Mouse (Mus musculus) inflammation-experienced regulatory T-cells, adult 6 months (primary cell): Measurements from ENCODE around the gene Map2k6. TPM values are rescaled to one million over a fixed set of nuclear protein-coding genes. Genes with fewer than 3 reads are reported as not detected.

Experiments used
- ATAC-seq: one replicate; pipeline ENCODE4 v1.8.0; 2017
- polyA plus RNA-seq, 3 experiments: library from polyadenylated mRNA; unstranded; fragments of 100-300 nt; shearing (Covaris generic); gene quantifications; one replicate each; pipeline ENCODE4 v1.2.1; 2017

Gene Map2k6
- polyA plus RNA-seq, 3 experiments from 2014 or later, result 6.1 to 8.3 (median 6.5) TPM

DNA sequence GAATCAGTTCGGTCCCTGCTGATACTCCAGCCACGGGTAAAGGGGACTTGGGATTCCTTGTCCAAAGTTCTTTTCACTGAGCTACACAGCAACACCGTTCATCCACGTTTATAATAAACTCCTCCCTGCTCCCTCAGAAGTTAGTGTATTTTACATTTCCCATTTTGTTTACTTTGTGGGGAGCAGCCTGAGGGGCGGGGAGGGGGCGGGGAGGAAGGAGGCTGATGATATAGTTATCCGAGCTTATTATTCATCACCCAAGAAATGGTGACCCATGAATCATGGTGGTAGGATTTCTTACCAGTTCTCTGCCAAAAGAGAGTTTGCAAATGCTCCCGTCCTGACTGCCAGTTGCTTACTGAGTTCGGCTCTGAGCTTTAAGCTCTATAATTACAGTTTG, 6.7 kb downstream of the Map2k6 start:
- ATAC-seq, result no peak

DNA sequence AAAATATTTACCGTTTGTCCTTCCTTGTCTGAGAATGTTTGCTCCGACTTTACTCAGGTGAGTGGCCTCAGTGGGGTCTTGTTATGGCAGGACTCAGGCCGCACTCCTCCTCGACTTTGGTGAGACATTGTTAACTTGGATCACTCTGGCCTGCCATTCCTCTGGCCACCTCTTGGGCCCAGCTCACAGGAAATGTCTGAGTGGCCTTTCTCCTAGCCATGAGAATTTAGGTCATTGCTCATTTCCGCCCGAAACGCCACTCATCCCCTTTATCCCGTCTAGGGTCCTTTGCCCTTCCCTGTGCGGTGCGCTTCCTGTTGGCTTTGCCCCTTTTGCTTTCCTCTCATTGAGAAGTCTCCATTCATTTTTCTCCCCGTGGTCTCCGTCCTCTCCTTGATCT, 10.2 kb downstream of the Map2k6 start:
- no peak for ATAC-seq

DNA sequence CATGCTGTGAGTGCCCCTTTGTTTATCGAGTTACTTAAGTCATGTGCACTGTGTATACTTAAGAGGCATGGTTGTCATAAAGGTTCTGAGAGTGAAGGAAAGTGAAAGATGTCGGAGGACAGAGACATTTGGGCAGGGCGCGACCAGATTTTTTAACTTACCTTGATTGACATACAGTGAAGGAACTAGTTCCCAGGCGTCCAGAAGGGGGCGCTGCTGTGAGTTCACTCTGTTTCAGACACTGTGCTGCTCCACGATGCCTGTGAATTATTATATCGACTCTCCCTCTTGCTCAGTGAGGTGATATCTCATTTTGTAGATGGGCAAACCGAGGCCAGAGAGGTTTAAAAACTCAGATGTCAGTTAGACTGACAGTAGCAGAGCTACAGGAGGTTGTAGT, 10.9 kb downstream of the Map2k6 start:
- ATAC-seq, result no peak

DNA sequence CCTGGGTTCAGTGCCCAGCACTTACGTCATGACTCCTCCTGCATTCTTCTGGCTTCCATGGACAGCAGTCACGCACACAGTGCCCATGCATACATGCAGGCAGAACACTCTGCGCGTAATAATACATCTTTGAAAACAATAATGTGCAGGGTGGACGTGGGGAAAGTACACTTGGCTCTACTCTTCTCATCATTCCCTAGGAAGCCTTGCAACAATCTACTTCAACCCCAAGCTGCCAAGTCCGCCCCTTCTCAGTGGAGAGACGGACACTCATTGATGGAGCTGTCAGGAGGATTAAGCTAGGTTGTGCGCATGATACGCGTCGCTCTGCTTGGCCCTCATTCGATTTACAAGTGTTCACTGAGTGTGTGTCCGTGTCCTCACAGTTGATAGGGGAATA, 12.7 kb downstream of the Map2k6 start:
- ATAC-seq, result no peak

DNA sequence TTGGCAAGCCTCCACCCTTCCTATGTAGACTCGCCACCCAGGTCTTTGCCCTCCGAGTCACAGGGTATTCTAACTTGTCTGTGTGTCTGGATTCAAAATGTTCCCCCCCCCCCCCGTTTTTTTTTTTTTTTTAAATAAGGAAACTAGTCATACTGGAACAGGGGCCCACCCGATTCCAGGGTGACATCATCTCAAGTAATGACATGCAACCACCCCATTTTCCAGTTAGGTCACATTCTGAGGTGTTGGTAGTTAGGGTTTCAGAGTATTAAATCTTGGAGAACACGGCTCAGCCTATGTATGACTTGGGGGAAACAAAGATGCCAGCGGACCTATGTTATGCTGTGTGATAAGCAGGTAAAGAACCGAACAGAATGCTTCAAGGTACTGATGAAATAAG, 15.3 kb downstream of the Map2k6 start:
- ATAC-seq, result no peak

DNA sequence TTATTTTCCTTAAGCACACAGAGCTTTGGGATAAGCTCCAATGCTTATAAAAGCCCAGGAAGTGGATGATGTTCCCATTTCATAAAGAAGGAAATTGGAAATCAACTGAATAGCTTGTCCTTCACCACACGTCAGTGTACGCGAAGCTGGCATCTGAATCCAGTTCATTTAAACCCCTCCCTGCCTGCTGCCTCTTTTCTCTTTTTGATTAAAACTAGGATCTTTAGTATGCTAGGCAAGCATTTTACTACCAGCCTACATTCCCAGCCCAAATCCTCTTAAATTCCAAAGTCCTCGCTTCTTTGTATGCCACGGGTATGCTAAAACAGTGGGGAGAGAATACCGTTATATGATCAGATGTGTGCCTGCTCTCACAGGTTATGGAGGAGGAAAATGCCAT, 17.8 kb downstream of the Map2k6 start:
- no peak for ATAC-seq

DNA sequence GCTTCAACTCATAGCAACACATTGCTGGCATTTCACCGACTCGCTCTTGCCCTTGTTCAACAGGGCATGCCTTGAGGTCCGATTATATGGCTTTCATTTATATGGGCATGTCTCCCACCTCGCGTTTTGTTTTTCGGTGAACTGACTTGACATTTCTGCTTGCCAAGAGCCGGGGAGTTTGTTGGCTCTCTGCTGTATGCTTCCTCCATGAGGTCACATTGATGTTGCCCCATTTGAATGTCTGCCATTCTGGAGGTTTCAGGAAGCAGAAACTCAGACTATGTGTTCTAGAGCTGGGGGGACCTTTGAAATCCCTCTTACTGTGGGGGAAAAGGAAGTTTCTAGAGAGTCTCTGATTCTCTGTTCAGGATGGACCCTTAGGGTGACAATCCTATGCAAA, 21.5 kb downstream of the Map2k6 start:
- no peak for ATAC-seq

DNA sequence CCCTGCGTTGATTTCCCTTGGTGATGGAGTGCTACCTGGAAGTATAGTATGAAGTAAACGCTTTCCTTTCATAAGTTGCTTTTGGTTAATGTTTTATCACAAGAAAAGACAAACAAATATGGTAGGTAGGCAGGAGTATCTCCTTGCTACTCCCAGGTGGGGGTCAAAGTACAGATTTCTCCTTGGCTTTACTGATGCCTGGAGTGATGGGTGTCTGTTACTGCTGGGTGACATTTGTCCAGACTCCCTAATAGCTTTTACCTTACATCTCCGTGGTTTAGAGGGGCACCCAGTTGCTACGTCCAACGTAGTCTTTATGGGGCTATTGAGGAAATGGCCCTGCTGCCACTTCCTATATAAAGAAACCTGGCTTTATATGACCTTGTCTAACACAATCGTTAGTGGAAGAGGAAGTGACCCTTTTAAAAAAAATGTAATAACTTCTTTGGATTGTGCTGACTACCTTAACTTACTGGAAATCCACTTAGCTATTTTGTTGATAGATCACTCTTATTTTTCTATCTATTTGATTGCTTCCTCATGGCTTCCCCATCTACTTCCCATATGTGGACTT, 27.7 kb downstream of the Map2k6 start:
- no peak for ATAC-seq

DNA sequence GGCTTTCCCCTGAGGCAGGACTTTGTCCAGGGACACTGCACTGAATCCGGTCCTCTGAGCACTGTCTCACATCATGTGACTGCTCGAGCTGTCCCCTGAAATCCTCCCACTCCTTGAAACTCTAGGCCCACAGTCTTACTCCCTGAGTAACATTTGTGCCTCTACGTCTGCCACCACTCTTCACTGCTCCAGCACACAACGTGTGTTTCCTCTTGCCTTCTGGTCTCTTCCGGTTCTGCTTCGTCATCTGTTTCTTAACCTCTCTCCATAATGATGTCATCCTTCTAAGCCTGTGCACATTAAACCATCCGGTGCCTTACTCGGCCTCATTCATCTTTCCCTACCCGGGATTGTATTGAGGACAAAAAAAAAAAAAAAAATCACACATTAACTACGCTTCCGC, 28.2 kb downstream of the Map2k6 start:
- ATAC-seq, result no peak

DNA sequence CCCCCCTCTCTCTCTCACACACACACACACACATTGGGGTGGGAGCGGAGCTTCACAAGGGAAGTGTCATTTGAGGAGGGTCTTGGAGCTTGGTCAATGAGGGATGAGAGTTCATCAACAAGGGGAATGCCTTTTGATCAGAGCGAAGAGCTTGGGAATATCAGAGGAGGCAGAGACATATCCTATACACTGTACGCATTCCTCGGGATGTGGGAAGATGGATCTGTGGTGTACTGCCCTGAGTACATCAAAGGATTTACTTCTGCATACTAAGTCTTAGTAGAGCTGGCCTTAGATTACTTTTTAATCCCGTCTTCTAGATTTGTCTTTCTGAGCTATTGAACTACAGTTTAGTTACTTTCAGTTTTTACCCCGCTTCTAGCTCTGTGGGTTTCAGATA, 30.1 kb downstream of the Map2k6 start:
- ATAC-seq, result no peak

DNA sequence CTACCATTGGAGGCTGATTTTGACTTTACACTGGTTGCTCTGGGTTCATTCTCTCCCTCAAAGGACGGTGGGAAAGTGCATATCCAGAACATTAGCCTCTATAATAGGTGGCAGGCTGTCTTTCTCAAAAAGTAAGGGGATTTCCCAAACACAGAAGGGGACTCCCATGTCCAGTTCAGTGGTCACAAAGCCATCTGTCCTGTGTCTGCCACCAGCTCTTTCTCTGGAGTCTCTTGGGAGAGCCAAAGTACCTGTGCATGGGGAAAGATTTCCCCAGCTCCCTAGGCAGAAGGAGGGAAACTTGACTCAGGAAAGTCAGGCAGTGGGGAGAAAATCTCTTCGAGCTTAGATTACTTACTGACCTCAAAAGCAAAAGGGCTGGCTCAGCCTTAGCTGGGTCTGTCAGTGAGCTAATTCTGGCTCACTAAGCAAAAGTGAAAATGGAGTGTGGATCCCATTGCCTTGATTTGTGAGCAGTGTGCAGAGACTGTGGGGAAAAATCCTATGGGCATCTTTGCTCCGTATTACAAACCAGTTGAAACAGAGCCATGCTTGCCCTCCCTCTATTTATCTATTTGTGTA, 31.0 kb downstream of the Map2k6 start:
- ATAC-seq, result no peak

DNA sequence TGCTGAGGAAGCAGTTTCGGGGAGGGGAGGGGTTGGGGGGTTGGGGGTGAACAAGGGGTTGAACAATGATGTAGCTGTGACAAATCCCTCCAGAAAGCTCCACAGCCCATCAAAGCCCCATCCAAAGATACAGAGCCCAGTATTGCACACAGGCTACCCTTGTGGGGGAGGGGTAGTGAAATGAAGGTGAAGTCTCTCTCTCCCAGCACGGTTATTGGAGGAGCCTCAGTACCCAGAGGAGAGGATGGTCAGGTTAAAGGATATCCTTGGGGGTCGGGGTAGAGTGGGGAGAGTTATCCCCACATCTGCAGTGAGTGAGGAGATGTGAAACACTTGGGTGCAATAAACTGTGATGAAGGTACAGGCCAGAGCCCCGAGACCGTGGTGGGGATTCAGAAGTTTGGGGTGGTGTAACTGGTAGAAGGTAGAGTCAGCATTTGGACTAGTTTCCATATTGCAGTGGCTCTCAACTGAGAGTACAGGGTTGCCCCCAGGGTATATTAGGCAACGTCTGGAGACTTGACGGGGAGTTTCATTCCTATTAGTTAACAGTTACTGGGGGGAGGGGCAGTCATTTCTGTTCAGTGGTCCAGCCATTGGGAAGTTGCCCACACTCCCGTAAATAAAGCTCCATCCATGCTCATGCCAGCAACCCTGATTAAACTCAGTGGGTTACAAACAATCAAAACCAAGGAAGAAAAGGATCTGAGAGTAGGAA, 37.1 kb downstream of the Map2k6 start:
- ATAC-seq, result no peak

DNA sequence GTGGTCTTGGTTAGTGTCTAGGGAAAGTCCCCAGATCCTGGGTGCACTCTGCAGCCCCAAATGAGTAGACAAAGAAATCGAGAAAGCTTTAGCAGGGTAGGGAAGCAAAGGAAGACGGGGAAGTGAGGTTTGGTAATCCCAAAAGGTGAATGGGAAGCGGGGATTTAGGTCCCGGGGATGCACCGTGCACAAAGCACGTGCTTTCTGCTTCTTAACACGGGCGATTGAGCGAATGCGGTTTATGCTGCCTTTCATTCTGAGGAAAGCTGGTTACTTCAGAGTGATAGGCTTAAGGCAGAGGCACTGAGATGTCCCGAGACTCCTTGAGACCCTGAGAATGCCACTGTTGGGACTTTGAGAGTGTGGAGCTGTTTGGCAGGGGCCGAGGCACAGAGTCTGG, 38.1 kb downstream of the Map2k6 start:
- no peak for ATAC-seq

DNA sequence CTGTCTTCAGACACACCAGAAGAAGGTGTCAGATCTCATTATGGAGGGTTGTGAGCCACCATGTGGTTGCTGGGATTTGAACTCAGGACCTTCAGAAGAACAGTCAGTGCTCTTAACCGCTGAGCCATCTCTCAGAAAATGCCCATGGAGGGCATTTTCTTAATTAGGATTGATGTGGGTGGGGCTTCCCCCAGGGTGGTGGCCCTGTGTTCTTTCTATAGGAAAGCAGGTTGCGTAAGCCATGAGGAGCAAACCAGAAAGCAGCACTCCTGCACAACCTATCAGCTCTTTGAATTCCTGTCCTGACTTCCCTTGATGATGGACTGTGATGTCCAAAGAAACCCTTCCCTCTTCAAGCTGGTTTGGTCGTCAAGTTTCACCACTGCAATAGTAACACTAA, 39.2 kb downstream of the Map2k6 start:
- no peak for ATAC-seq

DNA sequence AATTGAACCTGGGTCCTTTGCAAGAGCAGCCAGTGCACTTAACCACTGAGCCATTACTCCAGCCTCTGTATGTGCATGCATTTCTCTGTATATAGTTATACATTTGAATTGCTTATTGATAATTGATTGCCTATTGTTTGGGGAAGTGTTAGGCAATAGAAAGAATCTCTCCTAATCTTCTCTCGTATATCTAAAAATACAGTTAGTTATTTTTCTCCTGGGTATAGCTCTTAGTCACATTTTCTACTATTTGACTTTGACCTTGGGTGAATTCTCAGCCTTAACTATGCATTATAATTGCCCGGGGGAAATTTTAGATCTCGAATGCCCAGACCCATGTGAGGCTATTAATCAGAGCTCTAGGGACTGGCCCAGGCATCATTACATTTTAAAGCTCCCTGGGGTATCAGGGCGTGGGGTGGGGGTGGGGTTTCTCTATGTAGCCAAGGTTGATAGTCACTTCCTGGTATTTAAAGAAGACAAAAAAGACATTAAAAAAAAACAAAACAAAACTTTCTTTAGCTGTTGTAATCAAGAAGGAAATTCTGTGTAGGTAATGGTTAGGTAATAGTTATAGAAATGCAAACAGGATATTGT, 39.9 kb downstream of the Map2k6 start:
- ATAC-seq, result no peak

DNA sequence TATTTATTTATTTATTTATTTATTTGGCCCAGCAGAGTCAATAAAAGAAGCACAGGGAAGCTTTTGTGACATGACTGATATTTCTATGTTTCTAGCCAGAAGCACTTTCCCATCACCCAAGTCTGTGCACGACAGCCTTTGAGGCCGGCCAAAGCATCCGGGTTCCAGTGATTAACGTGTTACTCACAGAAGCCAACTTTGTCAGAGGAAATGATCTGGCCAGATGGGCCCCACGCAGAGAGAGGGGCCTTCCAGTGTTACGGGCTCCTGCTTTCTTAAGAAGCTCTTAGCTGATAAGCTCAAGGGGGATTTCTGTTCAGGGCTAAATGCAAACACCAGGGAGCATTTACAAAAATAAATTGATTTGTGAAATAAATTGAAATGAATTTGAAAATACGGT, 40.4 kb downstream of the Map2k6 start:
- no peak for ATAC-seq

DNA sequence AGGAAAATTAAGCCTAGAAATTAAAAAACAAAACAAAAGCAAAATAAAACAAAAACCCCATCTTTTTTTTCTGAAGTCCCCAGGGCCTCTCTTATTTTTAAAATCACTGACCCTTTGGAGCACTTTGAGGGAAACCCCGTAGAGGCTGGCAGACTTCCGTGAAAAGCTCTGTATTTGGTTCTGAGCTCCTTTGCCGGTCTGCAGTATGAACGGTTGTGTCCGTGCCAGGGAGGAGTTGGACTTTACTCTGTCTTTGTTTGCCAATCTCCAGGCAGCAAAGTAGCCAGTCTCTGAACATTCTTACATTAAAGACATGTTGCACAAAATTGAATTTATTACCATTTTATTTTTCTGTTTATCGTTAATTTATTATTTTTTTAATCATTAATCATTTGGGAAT, 45.7 kb downstream of the Map2k6 start:
- no peak for ATAC-seq

DNA sequence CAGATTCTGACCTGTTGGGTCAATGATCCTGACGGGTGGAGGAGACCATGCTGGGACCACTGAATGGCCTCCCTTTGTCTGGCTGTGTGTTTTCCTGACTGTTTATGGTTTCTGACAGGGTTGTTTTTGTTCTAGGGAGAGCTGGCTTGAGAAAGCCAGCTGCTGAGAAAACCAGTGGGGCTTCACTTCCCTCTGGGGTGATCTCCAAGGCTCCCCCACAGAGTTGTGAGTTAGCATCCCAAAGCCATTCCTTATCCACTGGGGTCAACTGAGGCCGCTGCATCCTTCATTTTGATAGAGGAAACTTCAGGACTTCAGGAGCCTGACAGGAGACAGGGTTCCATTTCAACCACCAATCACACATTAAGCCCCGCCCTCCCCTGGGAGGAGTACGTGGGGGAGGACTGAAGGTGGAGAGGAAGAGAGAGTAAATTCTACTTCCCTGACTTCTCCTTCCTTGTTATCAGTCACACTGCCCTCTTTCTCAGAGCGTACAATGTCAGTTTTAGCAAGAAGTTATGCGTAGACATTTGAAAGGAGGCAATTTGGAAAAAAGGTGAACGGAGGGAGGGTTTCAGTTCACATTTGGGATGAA, 49.3 kb downstream of the Map2k6 start:
- ATAC-seq, result no peak

DNA sequence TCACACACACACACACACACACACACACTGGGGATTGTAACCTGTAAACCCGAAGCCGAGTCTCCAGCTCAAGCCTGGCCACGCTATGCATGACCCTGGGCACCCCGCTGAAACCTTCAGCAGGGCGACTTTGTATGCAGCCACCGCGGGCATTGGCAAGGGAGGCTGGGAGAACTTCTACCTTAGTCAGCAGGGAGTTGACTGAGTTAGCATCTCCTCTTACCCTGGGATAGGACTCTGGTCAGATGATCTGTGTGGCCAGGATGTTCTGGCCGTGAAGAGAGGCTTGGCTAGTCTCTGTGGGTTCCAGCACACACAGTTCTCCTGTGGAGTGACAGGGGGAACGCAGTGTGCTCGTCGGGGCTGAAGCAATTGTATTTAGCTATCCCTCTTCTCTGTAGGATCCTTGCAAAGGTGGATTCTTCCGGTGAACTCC, 49.8 kb downstream of the Map2k6 start:
- no peak for ATAC-seq

DNA sequence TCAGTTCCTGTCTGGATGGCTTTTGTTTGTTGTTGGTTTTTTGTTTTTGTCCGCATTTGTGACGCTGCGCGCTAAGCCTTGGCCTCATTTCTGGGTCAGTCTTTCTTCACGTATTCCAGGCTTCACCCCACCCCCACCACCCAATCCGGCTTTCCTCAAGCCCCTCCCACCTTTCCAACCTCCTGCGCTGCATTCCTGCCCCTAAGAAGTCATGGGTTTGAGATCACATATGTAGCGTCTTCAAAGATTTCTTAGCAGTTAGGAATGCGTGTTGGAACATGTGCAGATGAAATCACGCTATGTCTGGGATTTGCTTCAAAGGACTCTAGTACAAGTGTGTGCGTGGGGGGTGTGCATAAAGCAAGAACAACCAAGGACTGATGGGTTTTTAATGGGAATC, 50.3 kb downstream of the Map2k6 start:
- no peak for ATAC-seq

DNA sequence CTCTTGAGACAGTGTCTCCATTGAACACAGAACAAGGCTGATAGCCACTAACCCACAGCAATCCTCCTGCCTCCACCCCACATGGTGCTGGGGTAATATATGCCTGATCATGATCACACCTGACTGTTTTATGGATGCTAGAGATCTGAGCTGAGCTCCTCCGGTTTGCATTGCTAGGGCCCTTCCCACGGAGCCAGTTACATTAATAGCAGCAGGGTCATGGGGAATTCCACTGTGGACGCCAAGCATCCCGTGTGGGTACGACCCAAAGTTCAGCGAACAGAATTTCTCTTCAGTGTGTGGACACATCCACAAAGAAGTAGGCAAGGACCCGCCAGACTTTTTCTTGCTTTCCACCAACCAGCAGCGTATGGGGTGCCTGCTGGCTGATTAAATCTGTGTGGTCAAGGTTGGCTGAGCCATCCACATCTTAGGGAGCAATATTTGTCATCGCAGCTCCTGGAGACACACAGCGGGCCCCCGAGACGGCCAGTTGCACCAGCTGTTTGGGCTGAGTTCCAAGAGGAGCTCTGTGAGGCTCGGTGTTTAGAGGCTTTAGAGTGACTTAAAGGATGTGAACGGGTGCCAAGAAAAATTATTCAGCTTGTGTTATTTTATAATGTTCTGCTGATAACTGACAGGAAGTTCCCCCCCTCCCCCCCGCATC, 51.3 kb downstream of the Map2k6 start:
- ATAC-seq, result peak; percentile 62

DNA sequence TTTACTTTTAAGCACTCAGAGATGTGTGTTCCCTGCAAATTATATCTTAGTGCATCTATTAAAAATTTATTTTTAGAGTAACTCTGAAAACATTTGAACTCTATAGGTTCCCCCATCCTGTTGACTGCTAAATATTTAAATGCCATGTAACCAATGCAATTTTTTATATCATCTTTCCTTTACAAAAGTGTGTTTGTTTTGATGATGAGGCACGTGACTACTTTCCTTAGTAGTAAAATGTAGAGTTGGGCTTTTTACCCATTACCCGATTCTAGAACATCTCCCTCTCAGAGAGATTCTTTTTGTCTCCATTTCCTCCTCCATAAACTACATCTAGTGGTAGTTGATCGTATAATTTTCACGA, 51.8 kb downstream of the Map2k6 start:
- ATAC-seq, result no peak

DNA sequence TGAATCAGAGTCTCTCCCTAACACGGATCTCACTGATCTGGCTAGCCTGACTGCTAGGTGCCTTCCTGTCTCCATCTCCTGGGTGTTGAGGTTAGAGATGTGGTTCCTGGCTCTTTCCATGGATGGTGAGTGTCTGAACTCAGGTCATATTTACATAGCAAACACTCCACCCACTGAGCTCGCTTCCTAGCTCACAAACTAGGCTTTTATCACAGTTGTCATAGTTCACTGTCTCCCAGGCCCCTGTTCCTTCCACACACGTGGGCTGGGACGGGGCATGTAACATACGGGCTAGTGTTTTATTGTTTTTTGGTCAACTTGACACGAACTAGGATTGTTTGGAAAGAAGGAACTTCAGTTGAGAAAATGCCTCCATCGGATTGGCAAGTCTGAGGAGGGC, 52.7 kb downstream of the Map2k6 start:
- ATAC-seq, result no peak
